Mouse (Mus musculus) MEL (cell line): ENCODE results near the gene Inpp5e. TPM values are rescaled to one million over a fixed set of nuclear protein-coding genes. Genes with fewer than 3 reads are reported as not detected.

Experiments
- DNase-seq: peaks from one replicate; pipeline ENCODE4 v3.0.0; 2011; ENCODE audit warnings: low read depth, low spot score
- H3K27ac ChIP-seq: 2 replicates; pipeline ENCODE4 v1.5.1; 2012; ENCODE audit warnings: low read depth, mild to moderate bottlenecking, control low read depth, low read length, moderate library complexity; ENCODE audit not compliant: control insufficient read depth
- H3K27me3 ChIP-seq, 2 experiments: fragments of 150-350 bp in 1 of 2; sonication (generic) in 1 of 2; 2 replicates each; pipeline ENCODE4 v1.6.1; 2012; ENCODE audit warnings: low read length in 2 of 2, mild to moderate bottlenecking in 2 of 2, improper control_type of control experiment in 1 of 2, moderate library complexity in 1 of 2; ENCODE audit not compliant: insufficient read depth in 2 of 2, control insufficient read depth in 1 of 2
- H3K36me3 ChIP-seq, 2 experiments: 2 replicates each; pipeline ENCODE4 v1.6.1; 2012 to 2014; ENCODE audit warnings: low read length in 2 of 2, improper control_type of control experiment in 1 of 2, inconsistent platforms in 1 of 2, mild to moderate bottlenecking in 1 of 2; ENCODE audit not compliant: insufficient read depth in 2 of 2, control insufficient read depth in 1 of 2
- H3K4me1 ChIP-seq, 2 experiments: fragments of 150-350 bp in 1 of 2; sonication (generic) in 1 of 2; 2 replicates each; pipeline ENCODE4 v1.6.1; 2012; ENCODE audit warnings: low read length in 2 of 2, improper control_type of control experiment in 1 of 2, mild to moderate bottlenecking in 1 of 2; ENCODE audit not compliant: insufficient read depth in 2 of 2, control insufficient read depth in 1 of 2
- H3K4me3 ChIP-seq, 2 experiments: fragments of 150-350 bp in 1 of 2; sonication (generic) in 1 of 2; 2 replicates each; pipeline ENCODE4 v1.5.1; 2012; ENCODE audit warnings: low read depth in 2 of 2, low read length in 2 of 2, mild to moderate bottlenecking in 2 of 2, moderate library complexity in 2 of 2, control low read depth in 1 of 2, improper control_type of control experiment in 1 of 2; ENCODE audit not compliant: control insufficient read depth in 1 of 2, insufficient read depth in 1 of 2
- H3K79me2 ChIP-seq: 2 replicates; pipeline ENCODE4 v1.6.1; 2012; ENCODE audit warnings: mild to moderate bottlenecking, low read length, moderate library complexity; ENCODE audit not compliant: control insufficient read depth, poor library complexity, insufficient read depth
- H3K9ac ChIP-seq: 2 replicates; pipeline ENCODE4 v1.6.1; 2012; ENCODE audit warnings: low read depth, mild to moderate bottlenecking, control low read depth, low read length, moderate library complexity; ENCODE audit not compliant: control insufficient read depth, poor library complexity, severe bottlenecking
- H3K9me3 ChIP-seq: fragments of 150-350 bp; sonication (generic); replicated peaks from 2 replicates; pipeline ENCODE4 v1.6.1; 2012; ENCODE audit warnings: mild to moderate bottlenecking, low read length, improper control_type of control experiment, moderate library complexity; ENCODE audit not compliant: insufficient read depth
- BHLHE40 ChIP-seq: IDR thresholded peaks from 2 replicates; pipeline ENCODE4 v1.6.1; 2012; ENCODE audit warnings: low read depth, mild to moderate bottlenecking, inconsistent platforms, low read length, improper control_type of control experiment, borderline replicate concordance
- CHD2 ChIP-seq: IDR thresholded peaks from 2 replicates; pipeline ENCODE4 v1.6.1; 2011; ENCODE audit warnings: low read length, improper control_type of control experiment
- EP300 ChIP-seq, 2 experiments: IDR thresholded peaks; 2 replicates each; pipeline ENCODE4 v1.6.1; 2011; ENCODE audit warnings: improper control_type of control experiment in 2 of 2, low read length in 2 of 2, low read depth in 1 of 2, mild to moderate bottlenecking in 1 of 2
- ETS1 ChIP-seq: IDR thresholded peaks from 2 replicates; pipeline ENCODE4 v1.6.1; 2012; ENCODE audit warnings: low read depth, mild to moderate bottlenecking, inconsistent platforms, low read length, improper control_type of control experiment, moderate library complexity
- GATA1 ChIP-seq: IDR thresholded peaks from 2 replicates; pipeline ENCODE4 v1.6.1; 2011; ENCODE audit warnings: low read depth, low read length, improper control_type of control experiment
- HCFC1 ChIP-seq: IDR thresholded peaks from 2 replicates; pipeline ENCODE4 v1.6.1; 2012; ENCODE audit warnings: low read depth, mild to moderate bottlenecking, inconsistent platforms, low read length, improper control_type of control experiment, moderate library complexity
- JUND ChIP-seq: IDR thresholded peaks from 2 replicates; pipeline ENCODE4 v1.6.1; 2011; ENCODE audit warnings: low read depth, mild to moderate bottlenecking, improper control_type of control experiment, low read length
- MAX ChIP-seq: IDR thresholded peaks from 2 replicates; pipeline ENCODE4 v1.6.1; 2011; ENCODE audit warnings: low read length, improper control_type of control experiment
- MXI1 ChIP-seq: IDR thresholded peaks from 2 replicates; pipeline ENCODE4 v1.6.1; 2011; ENCODE audit warnings: mild to moderate bottlenecking, low read depth, low read length, improper control_type of control experiment
- MYC ChIP-seq: IDR thresholded peaks from 2 replicates; pipeline ENCODE4 v1.6.1; 2011; ENCODE audit warnings: low read depth, mild to moderate bottlenecking, low read length, improper control_type of control experiment, moderate library complexity
- RAD21 ChIP-seq: IDR thresholded peaks from 2 replicates; pipeline ENCODE4 v1.6.1; 2011; ENCODE audit warnings: mild to moderate bottlenecking, low read depth, low read length, improper control_type of control experiment
- RCOR1 ChIP-seq: IDR thresholded peaks from 2 replicates; pipeline ENCODE4 v1.6.1; 2012; ENCODE audit warnings: low read depth, mild to moderate bottlenecking, inconsistent platforms, low read length, improper control_type of control experiment
- SIN3A ChIP-seq: IDR thresholded peaks from 2 replicates; pipeline ENCODE4 v1.6.1; 2012; ENCODE audit warnings: low read length, improper control_type of control experiment, inconsistent platforms
- TBP ChIP-seq: IDR thresholded peaks from 2 replicates; pipeline ENCODE4 v1.8.0; 2011; ENCODE audit warnings: low read depth, low read length, improper control_type of control experiment
- TCF12 ChIP-seq: IDR thresholded peaks from 2 replicates; pipeline ENCODE4 v1.6.1; 2014; ENCODE audit warnings: low read depth, mild to moderate bottlenecking, inconsistent platforms, low read length, improper control_type of control experiment, moderate library complexity
- UBTF ChIP-seq: IDR thresholded peaks from 2 replicates; pipeline ENCODE4 v1.6.1; 2012; ENCODE audit warnings: low read depth, mild to moderate bottlenecking, inconsistent platforms, low read length, improper control_type of control experiment, moderate library complexity, borderline replicate concordance; ENCODE audit not compliant: insufficient read depth
- USF1 ChIP-seq: IDR thresholded peaks from 2 replicates; pipeline ENCODE4 v1.6.1; 2014; ENCODE audit warnings: low read depth, mild to moderate bottlenecking, inconsistent platforms, low read length, improper control_type of control experiment, moderate library complexity
- USF2 ChIP-seq, 2 experiments: IDR thresholded peaks; 2 replicates each; pipeline ENCODE4 v1.6.1; 2011 to 2012; ENCODE audit warnings: improper control_type of control experiment in 2 of 2, low read length in 2 of 2, borderline replicate concordance in 1 of 2, inconsistent platforms in 1 of 2, low read depth in 1 of 2, mild to moderate bottlenecking in 1 of 2; ENCODE audit not compliant: insufficient read depth in 1 of 2
- ZC3H11A ChIP-seq: IDR thresholded peaks from 2 replicates; pipeline ENCODE4 v1.6.1; 2012; ENCODE audit warnings: low read depth, mild to moderate bottlenecking, inconsistent platforms, low read length, improper control_type of control experiment
- ZKSCAN1 ChIP-seq: IDR thresholded peaks from 2 replicates; pipeline ENCODE4 v1.6.1; 2012; ENCODE audit warnings: low read depth, mild to moderate bottlenecking, inconsistent platforms, low read length, improper control_type of control experiment, moderate library complexity
- ZNF384 ChIP-seq: IDR thresholded peaks from 2 replicates; pipeline ENCODE4 v1.6.1; 2012; ENCODE audit warnings: low read depth, mild to moderate bottlenecking, inconsistent platforms, low read length, improper control_type of control experiment
- polyA plus RNA-seq, 2 experiments: library from polyadenylated mRNA; stranded (reverse) in 1 of 2; unstranded in 1 of 2; fragments of >175 nt in 1 of 2; fragments of >200 nt in 1 of 2; gene quantifications; 2 replicates each; pipeline versions ENCODE4 v1.2.1 to v1.2.4; 2012; ENCODE audit warnings: low replicate concordance in 2 of 2, low read depth in 1 of 2; ENCODE audit not compliant: insufficient read length in 2 of 2, insufficient read depth in 1 of 2, missing spikeins in 1 of 2
- total RNA-seq: library from RNA; depleted of rRNA; stranded (reverse); fragments of 300-350 nt; gene quantifications from 2 replicates; pipeline ENCODE4 v1.2.3, GENCODE M21; 2012

The Inpp5e gene
- total and polyA plus RNA-seq, 3 experiments, result 11.2 to 17.5 TPM; not detected in 1

GRCm38 (mm10) chr2:26444368-26444767 lies 35.4 kb upstream of the Inpp5e start:
- peak; percentile 35 for DNase-seq
- H3K27me3 ChIP-seq, result no peaks in the 10 kb centered on the region
- peaks cover 16% of the 10 kb centered on the region for H3K79me2 ChIP-seq
- H3K4me1 ChIP-seq, result peaks cover 6 to 13% of the 10 kb centered on the region in 2 experiments
- H3K27ac ChIP-seq, result no peak overlapping the region
- H3K4me3 ChIP-seq, result peak overlapping the region; percentile 88 to 99
- peak overlapping the region; percentile 96 for H3K9ac ChIP-seq
- no peak for TF ChIP-seq RAD21
- TF ChIP-seq UBTF, result no peak
- TF ChIP-seq EP300 (IDR thresholded peaks at IDR 0.05; ENCODE audit: low read depth in 1 of 2, low read length in 2 of 2), result no peak
- TF ChIP-seq MYC, result no peak
- peaks cover 2 to 12% of the 10 kb centered on the region in 2 experiments; a peak in 3 of 4 replicates for H3K36me3 ChIP-seq
- no peaks in the 10 kb centered on the region for H3K9me3 ChIP-seq

GRCm38 (mm10) chr2:26443876-26444275 lies 34.9 kb upstream of the Inpp5e start:
- Histone ChIP-seq H3K27ac (no peak overlapping the region), H3K9ac (peak overlapping the region; percentile 96), H3K4me3 (peak overlapping the region; percentile 88 to 99), H3K36me3 (peaks cover 2 to 12% of the 10 kb centered on the region in 2 experiments; a peak in 3 of 4 replicates), H3K4me1 (peaks cover 6 to 13% of the 10 kb centered on the region in 2 experiments), H3K27me3 (no peaks in the 10 kb centered on the region), H3K79me2 (peaks cover 16% of the 10 kb centered on the region), H3K9me3 (no peaks in the 10 kb centered on the region)
- TF ChIP-seq RCOR1 (peak; percentile 74), SIN3A (peak; percentile 57; the same call in 1 of the 2 replicates), GATA1 (peak; percentile 59), TCF12 (no peak)
- DNase-seq, result no peak

GRCm38 (mm10) chr2:26442843-26443242 lies 33.8 kb upstream of the Inpp5e start:
- H3K36me3 ChIP-seq, result peaks cover 2 to 12% of the 10 kb centered on the region in 2 experiments; a peak in 3 of 4 replicates
- H3K4me3 ChIP-seq, result no peak overlapping the region
- peaks cover 6 to 13% of the 10 kb centered on the region in 2 experiments for H3K4me1 ChIP-seq
- H3K9ac ChIP-seq, result no peak overlapping the region
- no peak for DNase-seq
- no peaks in the 10 kb centered on the region for H3K27me3 ChIP-seq
- H3K27ac ChIP-seq, result no peak overlapping the region
- H3K9me3 ChIP-seq, result no peaks in the 10 kb centered on the region
- TF ChIP-seq BHLHE40, result no peak
- TF ChIP-seq UBTF, result no peak
- TF ChIP-seq CHD2, result no peak
- TF ChIP-seq MXI1, result no peak
- no peak for TF ChIP-seq RAD21
- no peak for TF ChIP-seq ETS1
- TF ChIP-seq USF2 (IDR thresholded peaks at IDR 0.05; ENCODE audit: borderline replicate concordance in 1 of 2, insufficient read depth in 1 of 2, low read depth in 1 of 2, low read length in 2 of 2), result no peak
- TF ChIP-seq ZC3H11A, result no peak
- TF ChIP-seq ZKSCAN1, result no peak
- no peak for TF ChIP-seq MAX
- TF ChIP-seq ZNF384, result no peak
- TF ChIP-seq TBP, result no peak
- no peak for TF ChIP-seq USF1
- TF ChIP-seq GATA1, result no peak
- TF ChIP-seq SIN3A, result no peak
- TF ChIP-seq JUND, result no peak
- TF ChIP-seq EP300 (IDR thresholded peaks at IDR 0.05; ENCODE audit: low read depth in 1 of 2, low read length in 2 of 2), result no peak
- no peak for TF ChIP-seq HCFC1
- TF ChIP-seq, all 39 proteins: peak for 0
- H3K79me2 ChIP-seq, result peaks cover 16% of the 10 kb centered on the region
